Mouse (Mus musculus): ENCODE measurements around the gene Htr2a. TPM values are rescaled to one million over a fixed set of nuclear protein-coding genes. Genes with fewer than 3 reads are reported as not detected.

The Htr2a gene
- total and polyA plus RNA-seq, 3 experiments, result 0.04 TPM; not detected in 2

- H3K27ac ChIP-seq (ENCODE audit: insufficient read depth, low read depth), result no peak overlapping the region
- DNase-seq (ENCODE audit: extremely low read depth), result peak; percentile 70
- H3K9ac ChIP-seq (ENCODE audit: insufficient read depth, low read depth), result no peak overlapping the region
- in situ Hi-C loops (cut with MboI; ENCODE audit: low pct_ligation_motif_present, low pct_unique_long_range_greater_than_20kb, low sequenced_read_pairs) (no loop called here), dilution Hi-C loops (cut with MboI; ENCODE audit: extremely low pct_ligation_motif_present, extremely low pct_unique_long_range_greater_than_20kb, low sequenced_read_pairs) (no loop called here)
- peaks cover 10 to 38% of the 10 kb centered on the region in 2 experiments; a peak in 3 of 4 replicates for H3K4me1 ChIP-seq (ENCODE audit: control insufficient read depth in 1 of 2, insufficient read depth in 2 of 2)
- no peaks in the 10 kb centered on the region for H3K9me3 ChIP-seq (replicated peaks; ENCODE audit: low read length)
- no peaks in the 10 kb centered on the region for H3K36me3 ChIP-seq (replicated peaks in 1 of 2; ENCODE audit: control insufficient read depth in 1 of 2, insufficient read depth in 1 of 2, low read length in 1 of 2)
- no peaks in the 10 kb centered on the region for H3K27me3 ChIP-seq (replicated peaks)
- peak overlapping the region; percentile 25 for H3K4me2 ChIP-seq (ENCODE audit: insufficient read depth, low read depth, poor library complexity, severe bottlenecking)
- no peaks in the 10 kb centered on the region for H3K79me2 ChIP-seq (replicated peaks; ENCODE audit: control insufficient read depth, extremely low read depth, insufficient read depth, poor library complexity, severe bottlenecking)
- H3K4me3 ChIP-seq (replicated peaks in 1 of 3; ENCODE audit: low read depth in 2 of 3, low read length in 2 of 3, poor library complexity in 1 of 3), result peak overlapping the region in 2 of 3 experiments; percentile 11 to 15
- TF ChIP-seq CHD2 (IDR thresholded peaks at IDR 0.05; ENCODE audit: low read length), result no peak
- TF ChIP-seq KAT2A (IDR thresholded peaks at IDR 0.05; ENCODE audit: insufficient replicate concordance, low read length), result no peak
- no peak for TF ChIP-seq CHD1 (IDR thresholded peaks at IDR 0.05; ENCODE audit: low read depth, low read length)
- TF ChIP-seq RAD21 (IDR thresholded peaks at IDR 0.05; ENCODE audit: low read depth, low read length), result no peak
- no peak for TF ChIP-seq USF2 (conservative IDR thresholded peaks at IDR 0.05; ENCODE audit: low read depth, low read length)
- TF ChIP-seq TCF12 (IDR thresholded peaks at IDR 0.05; ENCODE audit: low read depth, low read length), result no peak
- peak; percentile 76 for TF ChIP-seq BHLHE40 (IDR thresholded peaks at IDR 0.05; ENCODE audit: low read depth, low read length)
- TF ChIP-seq MYC (IDR thresholded peaks at IDR 0.05; ENCODE audit: low read depth, low read length), result no peak
- TF ChIP-seq JUND (conservative IDR thresholded peaks at IDR 0.05; ENCODE audit: low read depth, low read length), result peak; percentile 68
- TF ChIP-seq IRF4 (IDR thresholded peaks at IDR 0.05; ENCODE audit: low read depth, low read length), result peak; percentile 38; the same call in 1 of the 2 replicates
- TF ChIP-seq MAFK (IDR thresholded peaks at IDR 0.05; ENCODE audit: insufficient replicate concordance, low read length), result no peak
- TF ChIP-seq MEF2A (IDR thresholded peaks at IDR 0.05; ENCODE audit: borderline replicate concordance, low read depth, low read length), result 0 out of 2 replicates have a peak, but pooled peaks have one; percentile 15
- TF ChIP-seq GABPA (IDR thresholded peaks at IDR 0.05; ENCODE audit: insufficient replicate concordance, low read depth, low read length), result no peak
- TF ChIP-seq POLR2A (IDR thresholded peaks at IDR 0.05; ENCODE audit: low read depth, low read length), result no peak
- peak; percentile 48; the same call in 1 of the 2 replicates for TF ChIP-seq EP300 (IDR thresholded peaks at IDR 0.05; ENCODE audit: low read length)
- no peak for TF ChIP-seq ETS1 (conservative IDR thresholded peaks at IDR 0.05; ENCODE audit: low read depth, low read length)
- no peak for TF ChIP-seq MAZ (IDR thresholded peaks at IDR 0.05; ENCODE audit: low read depth, low read length)
- no peak for TF ChIP-seq RCOR1 (conservative IDR thresholded peaks at IDR 0.05; ENCODE audit: low read depth, low read length)
- no peak for TF ChIP-seq POLR2AphosphoS2 (IDR thresholded peaks at IDR 0.05; ENCODE audit: low read depth, low read length)
- no peak for TF ChIP-seq PAX5 (IDR thresholded peaks at IDR 0.05; ENCODE audit: low read length)
- TF ChIP-seq SMC3 (IDR thresholded peaks at IDR 0.05; ENCODE audit: low read depth, low read length), result no peak
- no peak for TF ChIP-seq HCFC1 (IDR thresholded peaks at IDR 0.05; ENCODE audit: low read depth, low read length)
- TF ChIP-seq JUN (IDR thresholded peaks at IDR 0.05; ENCODE audit: insufficient read depth, low read depth, low read length), result peak; percentile 76
- no peak for TF ChIP-seq E2F4 (IDR thresholded peaks at IDR 0.05; ENCODE audit: insufficient replicate concordance, low read depth, low read length)
Measured at GRCm38 (mm10) chr14:74646107-74646793, 5.6 kb downstream of the Htr2a start.
